Mouse (Mus musculus) ovary, postnatal 36 days (tissue): Measurements from ENCODE around the gene Atrn.

Experiments used
- DNase-seq: peaks from one replicate; pipeline ENCODE4 v3.0.0; 2022; ENCODE audit warnings: low spot score, mixed read lengths

Gene Atrn

DNA sequence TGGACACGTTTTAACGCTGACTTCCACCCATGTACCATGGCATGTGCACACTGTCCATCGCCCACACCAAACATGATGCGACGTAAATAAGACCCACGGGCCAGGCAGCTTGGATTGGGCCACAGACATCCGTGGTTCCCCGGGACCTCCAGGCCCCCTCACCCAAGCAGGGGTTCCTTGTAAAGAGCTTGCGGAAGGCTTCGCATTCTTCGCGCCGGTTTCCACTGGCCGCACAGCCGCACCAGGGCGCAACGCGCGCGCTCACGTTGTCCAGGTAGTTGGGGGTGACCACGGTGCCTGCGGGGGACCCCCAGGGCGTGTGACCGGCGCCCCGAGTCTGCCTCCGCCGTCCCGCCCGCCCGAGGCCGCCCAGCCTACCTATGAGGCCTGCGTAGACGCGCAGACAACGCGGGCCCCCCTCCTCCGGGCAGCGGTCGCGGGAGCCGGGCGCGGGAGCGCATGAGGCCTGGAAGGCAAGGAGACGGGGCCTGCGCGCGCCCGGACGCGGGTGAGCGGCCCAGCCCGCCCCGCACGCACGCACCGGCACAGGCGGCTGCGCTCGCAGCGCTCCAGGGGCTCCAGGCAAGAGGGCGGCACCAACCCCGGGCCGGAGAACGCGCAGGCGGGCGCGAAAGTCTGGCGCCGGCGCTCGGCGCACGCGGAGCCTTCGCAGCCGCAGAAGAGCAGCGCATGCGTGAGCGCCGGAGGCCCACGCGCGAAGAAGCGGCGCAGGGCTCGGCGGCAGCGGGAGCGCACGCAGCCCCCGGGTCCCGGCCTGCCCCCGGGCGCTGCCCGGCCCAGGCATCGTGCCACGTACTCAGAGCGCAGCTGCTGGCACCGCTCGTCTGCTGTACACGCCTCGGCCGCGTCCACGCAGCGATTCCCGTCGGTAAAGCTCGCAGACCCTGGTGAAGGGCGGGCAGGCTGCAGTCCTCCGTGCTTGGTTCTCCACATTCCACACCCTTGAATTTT, 134.8 kb downstream of the Atrn start:
- peak; percentile 45 for DNase-seq

GRCm38 (mm10) chr2:131042988-131043387, 136.7 kb downstream of the Atrn start, which contains the start of gene Gfra4:
Gene Gfra4, minus strand, starts transcription at chr2:131043088.
- DNase-seq: no peak

GRCm38 (mm10) chr2:131044354-131044852, 138.1 kb downstream of the Atrn start:
- no peak for DNase-seq

GRCm38 (mm10) chr2:131044989-131045720, 138.9 kb downstream of the Atrn start:
- DNase-seq: no peak

DNA sequence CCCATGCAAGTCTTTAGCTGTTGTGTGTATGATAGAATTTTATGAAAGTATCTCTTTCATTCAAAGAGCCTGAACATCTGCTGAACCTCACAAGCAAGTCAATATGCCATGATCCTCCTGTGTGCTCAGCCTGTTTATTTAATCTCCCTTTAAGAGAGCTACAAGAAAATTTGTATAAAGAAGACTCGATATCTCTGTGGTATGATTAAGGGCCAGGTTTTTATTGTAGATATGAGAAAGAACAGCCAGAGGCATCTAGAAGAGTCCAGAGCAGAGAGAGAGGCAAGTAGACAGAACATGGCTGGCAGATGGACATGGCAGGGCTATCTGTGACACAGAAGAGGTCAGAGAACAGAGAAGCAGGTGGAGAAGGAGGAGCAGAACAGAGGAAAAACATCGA, 139.7 kb downstream of the Atrn start:
- no peak for DNase-seq

GRCm38 (mm10) chr2:131052043-131052442, 145.7 kb downstream of the Atrn start:
- no peak for DNase-seq

GRCm38 (mm10) chr2:131052862-131053418, 146.6 kb downstream of the Atrn start:
- DNase-seq: no peak

DNA sequence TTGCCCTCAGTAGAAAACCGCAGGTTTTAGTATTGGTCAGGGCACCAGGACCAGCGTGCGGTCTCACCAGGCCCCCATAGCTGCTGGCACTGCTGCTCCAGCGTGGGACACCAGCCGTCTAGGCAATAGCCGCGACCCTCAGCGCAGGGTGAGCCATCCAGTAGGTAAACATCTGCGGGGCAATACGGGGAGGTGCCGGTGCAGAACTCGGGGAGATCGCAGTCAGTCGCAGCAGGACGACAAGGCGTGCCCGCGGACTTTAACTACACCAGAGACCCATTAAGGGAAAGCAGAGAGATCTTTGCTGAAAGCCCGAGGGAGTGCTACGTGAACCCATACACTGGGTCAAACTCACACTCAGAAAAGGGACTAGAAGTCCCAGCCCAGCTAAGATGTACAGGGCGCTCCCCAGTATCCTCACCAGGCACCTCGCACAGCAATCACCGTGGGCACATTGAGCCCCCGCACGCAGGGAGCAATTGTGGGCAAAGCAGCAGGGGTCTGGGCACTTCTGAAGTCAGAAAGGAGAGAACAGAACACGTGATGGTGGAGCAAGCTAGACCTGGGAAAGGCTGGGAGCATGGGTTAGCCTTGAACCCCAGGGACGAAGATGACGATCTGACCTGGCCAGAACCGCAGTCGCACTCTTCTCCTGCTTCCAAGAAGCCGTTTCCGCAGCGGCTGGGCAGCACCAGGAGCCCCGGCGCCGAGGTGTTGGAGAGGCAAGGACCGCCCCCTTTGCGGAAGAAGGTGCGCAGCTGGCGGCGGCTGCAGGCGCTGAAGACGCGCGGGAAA, 147.8 kb downstream of the Atrn start:
- DNase-seq: no peak

- no peak for DNase-seq
These were observed 148.5 kb downstream of the Atrn start for GRCm38 (mm10) chr2:131054646-131055264.

DNA sequence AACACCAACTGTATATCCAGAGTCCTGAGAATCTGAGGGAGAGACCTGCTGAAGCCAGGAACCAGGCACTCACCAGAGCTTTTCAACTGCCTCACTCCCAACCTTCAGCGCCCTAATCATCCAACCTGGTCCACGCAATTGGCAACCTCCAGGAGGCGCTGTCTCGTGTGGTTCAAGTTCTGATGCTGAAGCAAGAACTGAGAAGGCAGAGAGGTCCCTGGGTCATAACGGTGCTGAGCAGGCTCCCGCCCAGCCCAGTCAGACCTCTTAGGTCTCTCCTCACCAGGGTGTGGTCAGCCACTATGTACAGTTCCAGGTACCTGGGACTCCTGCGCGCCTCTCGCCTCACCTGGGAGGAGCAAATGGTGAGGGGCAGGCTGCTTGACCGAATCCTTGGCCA, 149.3 kb downstream of the Atrn start:
- peak; percentile 48 for DNase-seq

DNA sequence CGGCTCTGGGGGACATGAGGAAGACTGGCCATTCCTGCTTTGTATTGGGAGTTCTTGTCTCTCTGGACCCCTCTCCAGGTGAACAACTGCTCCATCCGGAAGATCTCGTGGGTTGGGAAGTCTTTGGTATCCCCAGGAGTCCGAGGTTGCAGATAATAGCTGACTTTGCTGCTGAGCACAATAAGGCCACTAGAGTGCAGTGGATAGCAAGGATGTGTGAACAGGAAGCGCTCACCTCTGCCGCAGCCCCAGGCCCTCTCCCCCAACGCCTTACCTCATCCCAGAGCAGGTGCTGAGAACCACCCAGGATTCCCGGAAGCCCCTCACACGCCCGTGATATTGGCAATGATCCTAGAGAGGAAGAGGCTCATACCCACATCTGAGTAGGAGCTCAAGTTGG, 149.9 kb downstream of the Atrn start:
- no peak for DNase-seq

- DNase-seq: no peak
These were observed 152.4 kb downstream of the Atrn start for GRCm38 (mm10) chr2:131058672-131059071.

DNA sequence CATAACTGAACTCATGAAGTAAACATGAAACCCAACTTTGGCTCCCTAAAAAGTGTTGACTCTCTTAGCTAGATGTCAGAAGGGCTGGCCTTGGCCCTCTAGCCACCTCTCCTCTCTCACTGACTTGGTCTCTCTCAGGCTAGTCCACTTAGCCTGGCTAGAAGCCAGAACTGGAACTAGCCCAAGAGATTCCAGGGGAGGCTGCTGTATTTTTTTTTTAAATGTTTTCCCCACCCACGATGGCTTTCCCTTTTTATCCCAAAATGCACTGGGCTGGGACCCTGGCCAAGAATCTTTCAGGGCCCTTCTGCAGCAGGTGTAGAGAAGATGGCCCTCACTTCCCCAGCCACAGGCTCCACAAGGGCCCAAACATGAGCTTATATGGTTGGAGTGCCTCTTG, 153.1 kb downstream of the Atrn start:
- DNase-seq: peak; percentile 63

DNA sequence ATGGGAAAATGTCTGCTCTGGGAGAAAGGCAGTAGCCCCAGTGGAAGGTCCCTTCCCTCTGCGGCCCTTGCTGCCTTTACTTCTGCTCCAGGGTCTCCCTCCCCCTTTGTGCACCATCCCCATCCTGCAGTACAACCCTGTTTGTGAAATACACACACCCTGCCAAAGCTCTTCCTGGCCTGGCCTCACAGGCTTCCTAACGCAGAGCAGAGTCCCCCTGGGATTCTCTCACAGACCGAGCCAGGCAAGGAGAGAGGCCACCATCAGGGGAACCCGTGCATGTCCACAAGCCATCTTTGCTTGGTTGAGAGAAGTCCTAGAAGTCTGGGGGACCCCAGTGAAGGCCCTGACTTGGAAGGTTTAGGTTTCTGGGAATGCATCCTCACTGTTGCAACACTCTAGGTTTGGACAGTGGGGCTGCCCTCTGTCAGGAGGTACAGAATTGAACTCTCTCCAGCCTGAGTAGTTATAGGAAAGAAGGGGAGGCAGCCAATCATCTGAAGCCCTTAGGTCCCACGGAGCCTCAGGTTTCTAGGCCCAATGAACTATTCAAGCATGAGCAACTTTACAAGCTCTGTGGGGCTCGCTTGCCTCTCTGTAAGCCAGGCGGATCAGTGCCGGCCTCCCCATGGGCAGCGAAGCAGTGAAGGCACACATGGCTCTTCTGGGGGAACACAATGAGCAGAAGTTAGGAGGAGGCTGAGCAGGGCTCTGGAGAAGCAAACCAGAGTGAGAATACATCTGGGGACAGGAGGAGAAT, 153.7 kb downstream of the Atrn start:
- DNase-seq: no peak

GRCm38 (mm10) chr2:131060784-131061183, 154.5 kb downstream of the Atrn start:
- DNase-seq: no peak

GRCm38 (mm10) chr2:131061607-131062006, 155.3 kb downstream of the Atrn start:
- DNase-seq: no peak

GRCm38 (mm10) chr2:131063404-131063864, 157.1 kb downstream of the Atrn start, which contains the start of gene Adam33:
Gene Adam33, minus strand, starts transcription at chr2:131063814.
- peak; percentile 49 for DNase-seq

DNA sequence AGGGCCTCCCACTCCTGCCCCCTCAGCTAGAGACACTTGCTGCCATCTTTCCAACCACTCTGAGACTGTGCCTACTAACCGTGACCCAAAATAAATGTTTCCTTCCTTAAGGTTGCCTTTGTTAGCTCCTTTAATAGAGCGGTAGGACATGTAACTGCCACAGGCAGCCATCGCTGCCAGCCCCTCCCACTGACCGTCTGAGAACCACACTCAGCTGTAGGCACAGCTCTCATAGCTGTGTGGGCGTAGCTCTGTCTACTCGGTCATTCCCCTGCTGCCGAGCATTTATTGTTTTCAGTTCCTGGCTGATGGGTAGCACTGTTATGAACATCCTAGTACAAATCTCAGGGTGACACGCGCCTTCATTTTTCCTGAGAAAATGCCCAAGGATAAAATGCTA, 160.0 kb downstream of the Atrn start:
- no peak for DNase-seq

DNA sequence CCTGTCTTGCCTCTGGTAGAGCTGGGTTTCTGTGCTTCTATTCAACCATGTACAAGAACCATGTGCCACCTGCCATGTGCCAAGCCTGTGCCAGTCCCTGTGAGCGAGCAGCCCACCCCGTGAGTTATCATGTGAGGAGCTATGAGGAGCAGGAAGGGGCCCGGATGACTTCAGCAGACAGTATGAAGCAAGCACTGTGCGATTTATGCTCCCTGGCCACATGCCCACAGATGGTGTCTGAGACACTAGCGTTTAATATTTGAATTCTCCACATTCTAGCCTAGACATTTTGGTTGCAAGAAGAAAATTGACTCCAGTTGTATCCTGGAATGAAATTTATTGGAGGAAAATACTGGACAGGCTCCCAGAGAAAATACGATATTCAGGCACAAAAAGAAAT, 161.2 kb downstream of the Atrn start:
- DNase-seq: no peak

- DNase-seq: no peak
These were observed 166.2 kb downstream of the Atrn start for GRCm38 (mm10) chr2:131072536-131072935.
